Mouse (Mus musculus) midbrain, postnatal 0 days (tissue): ENCODE measurements around the gene Acsl6. TPM values are rescaled to one million over a fixed set of nuclear protein-coding genes. Genes with fewer than 3 reads are reported as not detected.

Experiments used
- ATAC-seq: fragments of 200-750 bp; cut with Nextera tagmentation; 2 replicates; pipeline ENCODE4 v1.8.0; 2017; ENCODE audit warnings: moderate number of reproducible peaks, mild to moderate bottlenecking, moderate TSS enrichment, moderate library complexity; ENCODE audit not compliant: low FRiP score
- DNase-seq: peaks from one replicate; pipeline ENCODE4 v3.0.0-alpha.2; 2015; ENCODE audit warnings: low spot score
- H3K27ac ChIP-seq: fragments of 300-500 bp; sonication (generic); 2 replicates; pipeline ENCODE4 v1.5.1; 2014; ENCODE audit warnings: low read depth, mild to moderate bottlenecking, low read length, mixed read lengths
- H3K27me3 ChIP-seq: fragments of 300-500 bp; sonication (generic); 2 replicates; pipeline ENCODE4 v1.6.1; 2014; ENCODE audit warnings: low read length, control low read depth, mixed read lengths; ENCODE audit not compliant: insufficient read depth
- H3K36me3 ChIP-seq: fragments of 300-500 bp; sonication (generic); 2 replicates; pipeline ENCODE4 v1.6.1; 2014; ENCODE audit warnings: low read length, control low read depth, mixed read lengths; ENCODE audit not compliant: insufficient read depth
- H3K4me1 ChIP-seq: fragments of 300-500 bp; sonication (generic); 2 replicates; pipeline ENCODE4 v1.6.1; 2014; ENCODE audit warnings: mild to moderate bottlenecking, control low read depth, antibody characterized with exemption, low read length, mixed read lengths; ENCODE audit not compliant: insufficient read depth
- H3K4me2 ChIP-seq: fragments of 300-500 bp; sonication (generic); 2 replicates; pipeline ENCODE4 v1.6.1; 2014; ENCODE audit warnings: low read depth, mild to moderate bottlenecking, low read length, mixed read lengths; ENCODE audit not compliant: poor library complexity, severe bottlenecking
- H3K4me3 ChIP-seq: fragments of 300-500 bp; sonication (generic); 2 replicates; pipeline ENCODE4 v1.5.1; 2014; ENCODE audit warnings: low read depth, mild to moderate bottlenecking, low read length, moderate library complexity
- H3K9ac ChIP-seq: fragments of 300-500 bp; sonication (generic); replicated peaks from 2 replicates; pipeline ENCODE4 v1.6.1; 2014; ENCODE audit warnings: mild to moderate bottlenecking, low read length, moderate library complexity, mixed read lengths; ENCODE audit not compliant: poor library complexity, severe bottlenecking
- H3K9me3 ChIP-seq: fragments of 300-500 bp; sonication (generic); 2 replicates; pipeline ENCODE4 v1.6.1; 2016; ENCODE audit warnings: low read length, control low read depth
- CTCF ChIP-seq: IDR thresholded peaks from 2 replicates; pipeline ENCODE4 v1.5.1; 2016; ENCODE audit warnings: antibody characterized with exemption, mild to moderate bottlenecking
- WGBS: fragments of 180-500 bp; shearing (Covaris S2); extraction: QIAGEN DNeasy Blood & Tissue Kit; methylation state at CpG from one replicate; pipeline ENCODE4 v1.1.7; 2014; 5-methylcytosine and 5-hydroxymethylcytosine counted together
- polyA plus RNA-seq: library from polyadenylated mRNA; unstranded; fragments of >200 nt; fragmentation: Nextera tagmentation; extraction: Ambion mirVana; gene quantifications from 2 replicates; pipeline ENCODE4 v1.2.1, GENCODE M21; 2015
- total RNA-seq: library from RNA; depleted of rRNA; stranded (reverse); fragments of >200 nt; gene quantifications from 2 replicates; pipeline ENCODE4 v1.2.3, GENCODE M21; 2014; rRNA removed

Gene Acsl6
- total and polyA plus RNA-seq, 2 experiments from 2014 or later, result 52.6 to 64.0 TPM

GRCm38 (mm10) chr11:54410612-54411011, 107.0 kb downstream of the Acsl6 start:
- Histone ChIP-seq H3K9me3 (no peaks in the 10 kb centered on the region), H3K4me2 (no peak overlapping the region), H3K36me3 (no peaks in the 10 kb centered on the region), H3K9ac (no peak overlapping the region), H3K27me3 (no peaks in the 10 kb centered on the region), H3K4me1 (no peaks in the 10 kb centered on the region), H3K4me3 (no peak overlapping the region), H3K27ac (no peak overlapping the region)
- ATAC-seq, result no peak
- peak; percentile 45 for TF ChIP-seq CTCF
- no peak for DNase-seq

GRCm38 (mm10) chr11:54413017-54413416, 109.4 kb downstream of the Acsl6 start:
- DNase-seq (peak; percentile 49), ATAC-seq (no peak)
- H3K27me3 ChIP-seq, result no peaks in the 10 kb centered on the region
- no peaks in the 10 kb centered on the region for H3K4me1 ChIP-seq
- H3K36me3 ChIP-seq, result no peaks in the 10 kb centered on the region
- 22% methylated on average over 6 of the region's 6 CpGs for WGBS
- no peak overlapping the region for H3K4me2 ChIP-seq
- no peak overlapping the region for H3K9ac ChIP-seq
- no peak for TF ChIP-seq CTCF
- no peak overlapping the region for H3K4me3 ChIP-seq
- H3K27ac ChIP-seq, result no peak overlapping the region
- no peaks in the 10 kb centered on the region for H3K9me3 ChIP-seq

Other genes starting within 250 kb of the Acsl6 start
- 19.5 and 31.7 TPM in 2 replicates for gene Pdlim4, start 234.8 kb upstream of the Acsl6 start, total RNA-seq
- gene Pdlim4, start 234.8 kb upstream of the Acsl6 start, polyA plus RNA-seq, result 32.8 and 35.1 TPM in 2 replicates
- gene P4ha2, start 203.7 kb upstream of the Acsl6 start, total RNA-seq, result 8.9 and 16.4 TPM in 2 replicates
- 8.6 and 8.7 TPM in 2 replicates for gene P4ha2, start 203.7 kb upstream of the Acsl6 start, polyA plus RNA-seq
- gene Csf2, start 54.1 kb upstream of the Acsl6 start, total RNA-seq, result not detected in 2 replicates
- not detected in 2 replicates for gene Csf2, start 54.1 kb upstream of the Acsl6 start, polyA plus RNA-seq
- gene Il3, start 36.5 kb upstream of the Acsl6 start, total RNA-seq, result not detected in 2 replicates
- gene Il3, start 36.5 kb upstream of the Acsl6 start, polyA plus RNA-seq, result not detected in 2 replicates
- gene Meikin, start 66.9 kb downstream of the Acsl6 start, total RNA-seq, result not detected in 2 replicates
- not detected in 2 replicates for gene Meikin, start 66.9 kb downstream of the Acsl6 start, polyA plus RNA-seq
- 20.4 and 23.5 TPM in 2 replicates for gene Fnip1, start 134.4 kb downstream of the Acsl6 start, total RNA-seq
- gene Fnip1, start 134.4 kb downstream of the Acsl6 start, polyA plus RNA-seq, result 7.5 and 7.7 TPM in 2 replicates
- gene Rapgef6, start 219.0 kb downstream of the Acsl6 start, total RNA-seq, result 62.9 and 88.4 TPM in 2 replicates
- gene Rapgef6, start 219.0 kb downstream of the Acsl6 start, polyA plus RNA-seq, result 28.8 and 33.4 TPM in 2 replicates